ENCODE assay signal across 10 mouse cellular contexts in genomic region chr7:49120488-49120864, GRCm38 (mm10).
DNase-seq lines count a peak whose midpoint lies in the region; ATAC-seq lines count a peak whose summit lies in the region.
"Had no signal": no experiment of that assay in that cellular context is flagged by ENCODE, and none has a peak within 500 bp of the region (broad histone marks: within the 10 kb centered on the region; RNA-seq: fewer than 3 reads in every experiment).

No protein-coding gene starts in this region.

- no peaks in the 10 kb centered on the region for H3K9me3 ChIP-seq in embryonic facial prominence, embryonic 12.5 days
- H3K9me3 ChIP-seq in hindbrain, embryonic 13.5 days = no peaks in the 10 kb centered on the region
- no peaks in the 10 kb centered on the region for H3K9me3 ChIP-seq in neural tube, embryonic 12.5 days

- no peak for ATAC-seq in embryonic facial prominence, embryonic 12.5 days (ENCODE audit: insufficient number of reproducible peaks, insufficient read depth, low FRiP score, low TSS enrichment)
- ATAC-seq in hindbrain, embryonic 13.5 days (ENCODE audit: low FRiP score) = peak; percentile 52
- ATAC-seq in neural tube, embryonic 12.5 days (ENCODE audit: low FRiP score, low read depth) = peak; percentile 23
- ATAC-seq in megakaryocyte-erythroid progenitor cell, adult 5-6 weeks (replicated peaks; ENCODE audit: low FRiP score, low TSS enrichment, poor library complexity, severe bottlenecking) = no peak

- 57% methylated on average over 6 of the region's 6 CpGs for WGBS in embryonic facial prominence, embryonic 12.5 days
- 22% methylated on average over 6 of the region's 6 CpGs for WGBS in hindbrain, embryonic 13.5 days
- WGBS in neural tube, embryonic 12.5 days = 28% methylated on average over 6 of the region's 6 CpGs

- H3K36me3 ChIP-seq in embryonic facial prominence, embryonic 12.5 days = no peaks in the 10 kb centered on the region
- no peaks in the 10 kb centered on the region for H3K36me3 ChIP-seq in hindbrain, embryonic 13.5 days
- no peaks in the 10 kb centered on the region for H3K36me3 ChIP-seq in neural tube, embryonic 12.5 days

- peak; percentile 29 for DNase-seq in layer of hippocampus, adult 9-11 months
- no peak for DNase-seq in layer of hippocampus, postnatal 10 days (ENCODE audit: low spot score in 2 of 2)
- DNase-seq in urinary bladder, postnatal 10 days (ENCODE audit: low spot score) = no peak
- DNase-seq in adrenal gland, adult 2 months = no peak
- DNase-seq: heart, adult 18-20 months; lung, postnatal 14 days had no signal

- peaks cover 6% of the 10 kb centered on the region for H3K4me1 ChIP-seq in embryonic facial prominence, embryonic 12.5 days
- H3K4me1 ChIP-seq in hindbrain, embryonic 13.5 days (replicated peaks) = peaks cover 30% of the 10 kb centered on the region
- peaks cover 27% of the 10 kb centered on the region for H3K4me1 ChIP-seq in neural tube, embryonic 12.5 days

- peaks cover 23% of the 10 kb centered on the region for H3K27me3 ChIP-seq in embryonic facial prominence, embryonic 12.5 days
- H3K27me3 ChIP-seq in hindbrain, embryonic 13.5 days = peaks cover 5% of the 10 kb centered on the region; the same call in 1 of the 2 replicates
- H3K27me3 ChIP-seq in neural tube, embryonic 12.5 days (replicated peaks) = no peaks in the 10 kb centered on the region

- H3K4me2 ChIP-seq in embryonic facial prominence, embryonic 12.5 days (replicated peaks) = peak overlapping the region; percentile 38
- H3K4me2 ChIP-seq in hindbrain, embryonic 13.5 days = peak overlapping the region; percentile 58
- H3K4me2 ChIP-seq in neural tube, embryonic 12.5 days (replicated peaks) = peak overlapping the region; percentile 55

- H3K27ac ChIP-seq in embryonic facial prominence, embryonic 12.5 days = no peak overlapping the region
- peak overlapping the region; percentile 86 for H3K27ac ChIP-seq in hindbrain, embryonic 13.5 days
- H3K27ac ChIP-seq in neural tube, embryonic 12.5 days = peak overlapping the region; percentile 37; the same call in 1 of the 2 replicates

- no peak overlapping the region for H3K9ac ChIP-seq in embryonic facial prominence, embryonic 12.5 days
- H3K9ac ChIP-seq in hindbrain, embryonic 13.5 days = peak overlapping the region; percentile 64
- 0 out of 2 replicates have a peak overlapping the region, but pooled peaks have one; percentile 35 for H3K9ac ChIP-seq in neural tube, embryonic 12.5 days

- peak overlapping the region; percentile 15; the same call in 1 of the 2 replicates for H3K4me3 ChIP-seq in embryonic facial prominence, embryonic 12.5 days
- H3K4me3 ChIP-seq in hindbrain, embryonic 13.5 days = peak overlapping the region; percentile 34
- 0 out of 2 replicates have a peak overlapping the region, but pooled peaks have one; percentile 3 for H3K4me3 ChIP-seq in neural tube, embryonic 12.5 days

Comparison
In these comparisons a context has a peak if more than half of its experiments do, and no peak if none do; other contexts are left out.
1. ATAC-seq: peak in hindbrain, embryonic 13.5 days (single experiment) and neural tube, embryonic 12.5 days (single experiment); none in embryonic facial prominence, embryonic 12.5 days (single experiment) and megakaryocyte-erythroid progenitor cell, adult 5-6 weeks (single experiment).
2. Peak in every context shown above with its lines, with median percentiles within 50 percentile points of each other: H3K4me2 ChIP-seq and H3K4me3 ChIP-seq.